Mouse (Mus musculus) lung, adult 2 months (tissue): ENCODE results near the gene D930020B18Rik.

Experiments used
- CTCF ChIP-seq: fragments of 200-500 bp; IDR thresholded peaks from 2 replicates; pipeline ENCODE4 v1.5.1; 2011; ENCODE audit warnings: mild to moderate bottlenecking, low read length, control low read depth; ENCODE audit not compliant: insufficient read depth
- POLR2A ChIP-seq: fragments of 200-500 bp; IDR thresholded peaks from 2 replicates; pipeline ENCODE4 v1.6.1; 2011; ENCODE audit warnings: low read depth, mild to moderate bottlenecking, control low read depth, low read length, borderline replicate concordance; ENCODE audit errors: extremely low read depth

DNA sequence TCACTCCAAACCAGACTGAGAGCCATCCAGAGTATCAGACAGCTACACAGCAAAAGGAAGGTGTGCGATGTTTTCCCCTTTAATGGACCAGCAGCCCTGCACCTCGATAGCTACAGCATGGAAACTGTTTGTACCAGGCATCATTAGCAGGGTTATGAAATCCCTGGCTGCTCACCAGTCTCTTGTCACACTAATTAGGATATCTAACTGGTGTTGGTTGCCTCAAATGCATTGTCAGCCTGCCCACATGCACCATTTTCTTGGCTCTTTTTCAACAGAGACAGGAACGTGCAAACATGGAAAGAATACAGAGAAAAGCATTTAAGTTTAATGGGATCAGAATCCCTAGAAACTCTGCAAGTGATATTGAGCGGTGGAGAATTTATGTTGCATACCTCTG lies 14.5 kb downstream of the D930020B18Rik start:
- TF ChIP-seq CTCF (no peak), POLR2A (no peak)
